Mouse (Mus musculus) liver, postnatal 0 days (tissue): ENCODE measurements at regions not wholly inside any gene's neighbourhood (a gene's known extent, or its start where the extent isn't known, plus 50 kb on each side); places are given as distances from the start of the nearest gene placed in this dataset.

Experiments used
- CTCF ChIP-seq: sonication (generic); IDR thresholded peaks from 2 replicates; pipeline ENCODE4 v1.5.1; 2016; ENCODE audit warnings: antibody characterized with exemption, low read depth
- EP300 ChIP-seq: IDR thresholded peaks from 2 replicates; pipeline ENCODE4 v1.6.1; 2016; ENCODE audit warnings: antibody characterized with exemption, low read depth, mild to moderate bottlenecking

DNA sequence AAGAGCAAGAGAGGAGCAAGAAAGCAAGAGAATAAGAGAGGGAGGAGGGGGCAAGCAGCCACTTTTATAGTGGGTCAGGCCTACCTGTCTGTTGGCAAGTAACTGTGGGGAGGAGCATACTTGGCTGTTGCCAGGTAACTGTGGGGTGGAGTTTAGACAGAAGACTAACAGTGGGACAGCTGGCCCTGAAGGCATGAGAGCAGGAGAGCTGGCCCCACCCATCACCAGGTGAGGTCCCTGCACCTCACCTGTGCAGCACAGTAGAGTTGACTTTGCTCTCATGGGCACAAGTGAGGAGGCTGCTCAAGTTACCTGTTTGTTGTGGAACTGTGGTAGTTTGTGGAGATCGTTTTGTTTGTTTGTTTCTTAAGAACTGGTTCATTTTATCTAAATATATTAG, 208.1 kb downstream of the Spata18 start:
- TF ChIP-seq CTCF, result no peak
- no peak for TF ChIP-seq EP300
